Mouse (Mus musculus) large intestine, adult 2 months (tissue): Measurements from ENCODE around the gene Cotl1. TPM values are rescaled to one million over a fixed set of nuclear protein-coding genes. Genes with fewer than 3 reads are reported as not detected.

Source experiments
- DNase-seq: peaks from one replicate; pipeline ENCODE4 v3.0.0-alpha.2; 2012; ENCODE audit warnings: low read depth, low spot score
- WGBS: fragments of 180-500 bp; shearing (Covaris S2); methylation state at CpG from one replicate; pipeline ENCODE4 v1.1.7; 2018; 5-methylcytosine and 5-hydroxymethylcytosine counted together
- polyA plus RNA-seq: library from polyadenylated mRNA; depleted of rRNA; stranded (reverse); fragments of >200 nt; gene quantifications from 2 replicates; pipeline ENCODE4 v1.2.3, GENCODE M21; 2012; rRNA removed

Cotl1 gene
- polyA plus RNA-seq, 1 experiment = 241 TPM

DNA sequence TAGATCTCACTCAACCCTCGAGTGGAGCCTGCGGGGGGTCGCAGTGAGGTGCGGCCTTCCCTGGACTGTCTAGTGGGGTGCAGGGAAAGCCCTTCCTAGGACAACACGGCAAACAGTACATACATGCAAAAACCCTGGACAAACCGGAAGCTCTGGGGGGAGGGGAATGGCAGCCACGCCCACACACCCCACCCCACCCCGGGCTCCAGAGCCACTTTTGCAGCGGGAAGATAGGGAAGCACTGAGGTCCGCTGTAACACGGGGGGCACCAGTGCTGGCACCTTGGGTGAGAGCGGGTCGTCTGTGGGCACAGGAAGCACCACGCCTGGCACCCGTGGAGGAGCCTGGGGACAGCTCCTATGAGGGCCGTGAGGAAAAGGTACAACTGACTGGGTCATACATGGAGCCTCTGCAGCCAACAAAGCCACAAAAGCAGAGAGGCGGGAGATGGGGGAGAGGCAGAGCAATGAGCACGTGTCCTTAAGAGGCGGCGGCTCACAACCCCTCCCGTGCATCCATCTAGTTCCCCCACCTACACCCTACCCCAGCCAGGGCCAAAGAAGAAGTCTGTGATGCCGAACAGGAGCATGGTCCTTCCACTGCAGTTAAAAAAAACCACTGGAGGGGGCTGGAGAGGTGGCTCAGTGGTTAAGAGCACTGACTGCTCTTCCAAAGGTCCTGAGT, 74.4 kb downstream of the Cotl1 start:
- no peak for DNase-seq
- WGBS = 73% methylated on average over 22 of the region's 22 CpGs

DNA sequence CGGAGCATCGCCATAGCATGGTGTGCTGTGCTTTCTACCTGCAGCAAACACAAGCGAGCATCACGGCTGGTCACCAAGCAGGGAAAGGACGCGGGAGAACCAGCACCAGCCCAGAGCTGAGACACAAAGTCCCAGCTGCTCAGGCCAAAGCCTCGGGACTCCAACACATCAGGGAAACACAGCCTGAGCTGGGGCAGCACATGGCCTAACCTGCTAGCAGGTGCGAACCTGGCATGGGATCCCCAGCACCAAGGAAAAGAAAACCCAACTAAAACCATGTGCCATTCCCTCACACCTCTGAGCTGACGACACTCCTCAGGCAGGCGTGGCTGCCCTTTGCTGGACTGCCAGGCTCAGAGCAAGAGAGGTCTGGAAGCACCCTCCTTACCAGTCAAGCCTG, 75.0 kb downstream of the Cotl1 start:
- no peak for DNase-seq
- WGBS = 88% methylated on average over 10 of the region's 10 CpGs

DNA sequence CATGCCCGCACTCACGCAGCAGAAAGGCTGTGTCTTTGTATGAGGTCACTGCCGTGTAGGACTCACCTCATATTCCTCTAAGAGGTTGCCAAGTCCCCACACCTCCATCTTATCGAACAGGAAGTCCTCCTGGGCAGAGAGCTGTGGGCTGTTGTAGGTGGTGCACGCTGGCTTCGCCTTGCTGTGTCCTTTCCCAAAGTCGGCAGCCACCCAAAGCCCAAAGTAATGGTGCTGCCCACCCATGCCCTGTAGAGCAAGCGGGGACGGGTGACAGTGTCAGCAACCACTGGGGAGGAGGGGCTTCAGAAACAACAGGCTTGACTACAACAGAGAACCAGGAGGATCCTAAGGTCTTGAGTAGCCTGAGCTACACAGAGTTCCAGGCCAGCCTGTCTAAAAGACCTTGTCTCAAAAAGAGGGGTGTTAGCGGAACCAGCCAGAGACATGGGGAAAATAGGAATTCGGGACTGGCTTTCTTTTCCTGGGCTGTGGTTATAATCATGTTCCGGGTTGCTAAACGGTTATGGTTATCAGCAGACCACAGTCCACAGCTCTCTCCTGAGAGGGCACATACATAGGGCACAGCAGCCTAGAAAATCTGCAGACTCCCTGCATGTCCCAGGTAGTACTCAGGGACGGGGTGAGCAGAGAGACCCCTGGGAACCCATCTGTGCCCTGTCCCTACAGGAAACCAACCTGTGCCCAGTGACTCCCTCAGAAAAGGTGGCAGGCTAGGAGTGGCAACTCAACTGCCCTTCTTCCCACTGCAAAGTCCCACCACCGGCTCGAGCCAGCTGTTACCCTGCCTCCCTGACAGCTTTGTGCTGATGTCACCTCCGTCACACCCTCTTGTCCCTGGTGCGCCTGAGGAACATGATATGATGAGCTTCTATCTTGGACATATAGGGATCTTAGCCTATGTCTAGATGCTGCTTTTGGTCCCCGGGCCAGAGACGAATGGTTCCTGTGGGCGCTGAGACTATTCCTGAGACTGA, 77.8 kb downstream of the Cotl1 start:
- 92% methylated on average over 21 of the region's 21 CpGs for WGBS

DNA sequence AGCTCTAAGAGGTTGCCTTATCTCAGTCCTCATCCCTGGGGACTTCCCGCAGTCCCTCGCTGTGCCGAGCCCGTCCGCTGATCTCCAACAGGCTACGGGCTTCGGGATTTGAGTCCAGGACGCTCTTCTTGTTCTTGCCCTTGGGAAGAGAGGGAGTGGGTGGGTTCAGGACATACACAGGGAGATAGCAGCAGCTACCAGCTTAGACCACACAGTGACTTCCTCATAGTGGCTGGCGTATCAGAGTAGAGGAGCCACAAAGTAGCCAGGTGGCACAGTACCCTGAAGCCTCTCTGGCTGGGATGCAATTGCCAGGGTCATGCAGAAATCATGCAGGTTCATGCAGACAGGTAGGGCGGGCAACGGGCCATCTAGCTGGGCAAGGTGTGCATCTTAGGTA, 78.7 kb downstream of the Cotl1 start:
- no peak for DNase-seq
- WGBS = 92% methylated on average over 11 of the region's 11 CpGs

More for the DNA sequence above, 77.8 kb downstream of the Cotl1 start:
- no peak for DNase-seq

Other genes with a start within 250 kb of the Cotl1 start
- gene Taf1c, start 235.3 kb downstream of the Cotl1 start, polyA plus RNA-seq = 19.2 and 21.5 TPM in 2 replicates
- gene Adad2, start 227.8 kb downstream of the Cotl1 start, polyA plus RNA-seq = 0.12 and 0.62 TPM in 2 replicates
- gene Kcng4, start 204.9 kb downstream of the Cotl1 start, polyA plus RNA-seq = 0.86 and 0.89 TPM in 2 replicates
- gene Wfdc1, start 174.2 kb downstream of the Cotl1 start, polyA plus RNA-seq = 26.6 and 26.8 TPM in 2 replicates
- 7.9 and 9.5 TPM in 2 replicates for gene Atp2c2, start 140.5 kb downstream of the Cotl1 start, polyA plus RNA-seq
- 7.3 and 9.0 TPM in 2 replicates for gene Tldc1, start 62.1 kb downstream of the Cotl1 start, polyA plus RNA-seq
- 7.5 and 11.0 TPM in 2 replicates for gene Klhl36, start 21.7 kb upstream of the Cotl1 start, polyA plus RNA-seq
- gene Usp10, start 69.8 kb upstream of the Cotl1 start, polyA plus RNA-seq = 96.9 and 104 TPM in 2 replicates
- 31.5 and 41.1 TPM in 2 replicates for gene Gm20388, start 70.3 kb upstream of the Cotl1 start, polyA plus RNA-seq
- gene Crispld2, start 151.9 kb upstream of the Cotl1 start, polyA plus RNA-seq = 8.4 and 10.8 TPM in 2 replicates